Mouse (Mus musculus) cerebellum, adult 2 months (tissue): ENCODE data around the gene Dnajb4. TPM values are rescaled to one million over a fixed set of nuclear protein-coding genes. Genes with fewer than 3 reads are reported as not detected.

ENCODE experiments used
- DNase-seq, 2 experiments: peaks; one replicate each; pipeline ENCODE4 v3.0.0; 2021
- H3K27ac ChIP-seq: fragments of 200-500 bp; 2 replicates; pipeline ENCODE4 v1.5.1; 2012; ENCODE audit warnings: low read length, control low read depth, inconsistent platforms; ENCODE audit not compliant: insufficient read depth
- H3K27me3 ChIP-seq: fragments of 200-500 bp; 2 replicates; pipeline ENCODE4 v1.6.1; 2012; ENCODE audit warnings: inconsistent platforms, mild to moderate bottlenecking, low read length, moderate library complexity; ENCODE audit not compliant: control insufficient read depth, insufficient read depth
- H3K4me1 ChIP-seq: fragments of 200-500 bp; 2 replicates; pipeline ENCODE4 v1.6.1; 2011; ENCODE audit warnings: low read length; ENCODE audit not compliant: control insufficient read depth, insufficient read depth
- H3K4me3 ChIP-seq: fragments of 200-500 bp; replicated peaks from 2 replicates; pipeline ENCODE3; 2011; ENCODE audit warnings: mild to moderate bottlenecking, low read depth, low read length, control low read depth; ENCODE audit not compliant: insufficient read depth
- CTCF ChIP-seq: fragments of 200-500 bp; IDR thresholded peaks from 2 replicates; pipeline ENCODE4 v1.5.1; 2011; ENCODE audit warnings: low read depth, mild to moderate bottlenecking, control low read depth, low read length, moderate library complexity, borderline replicate concordance; ENCODE audit not compliant: insufficient read depth
- POLR2A ChIP-seq: fragments of 200-500 bp; IDR thresholded peaks from 2 replicates; pipeline ENCODE4 v1.6.1; 2011; ENCODE audit warnings: low read length, control low read depth, borderline replicate concordance; ENCODE audit not compliant: insufficient read depth
- WGBS: fragments of 180-500 bp; shearing (Covaris S2); methylation state at CpG from one replicate; pipeline ENCODE4 v1.1.7; 2018; 5-methylcytosine and 5-hydroxymethylcytosine counted together
- polyA plus RNA-seq: library from polyadenylated mRNA; depleted of rRNA; stranded (reverse); fragments of >200 nt; gene quantifications from 2 replicates; pipeline ENCODE4 v1.2.3, GENCODE M21; 2012

Gene Dnajb4
- polyA plus RNA-seq, 1 experiment: 49.1 TPM

DNA sequence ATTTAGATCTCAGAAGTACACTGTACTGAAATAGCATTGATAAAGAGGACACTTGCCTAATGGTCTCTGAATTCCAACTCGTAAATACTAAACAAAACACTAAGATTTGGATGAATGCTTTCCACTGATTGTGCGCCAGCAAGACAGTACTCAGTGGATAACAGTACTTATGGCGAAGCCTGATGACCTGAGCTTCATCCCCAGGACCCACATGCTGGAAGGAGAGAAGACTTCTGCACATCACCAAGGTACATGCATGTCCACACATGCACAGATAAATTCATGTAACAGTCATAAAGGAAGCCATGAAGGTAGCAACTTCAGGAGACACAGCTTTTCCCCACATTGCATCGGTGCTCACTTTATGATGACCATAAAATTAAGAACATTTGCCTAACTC, 31.3 kb downstream of the Dnajb4 start:
- Histone ChIP-seq H3K27me3 (no peaks in the 10 kb centered on the region), H3K4me3 (no peak overlapping the region), H3K27ac (no peak overlapping the region), H3K4me1 (no peaks in the 10 kb centered on the region)
- TF ChIP-seq POLR2A (no peak), CTCF (no peak)
- DNase-seq: no peak
- WGBS: 88% methylated on average over 4 of the region's 4 CpGs

DNA sequence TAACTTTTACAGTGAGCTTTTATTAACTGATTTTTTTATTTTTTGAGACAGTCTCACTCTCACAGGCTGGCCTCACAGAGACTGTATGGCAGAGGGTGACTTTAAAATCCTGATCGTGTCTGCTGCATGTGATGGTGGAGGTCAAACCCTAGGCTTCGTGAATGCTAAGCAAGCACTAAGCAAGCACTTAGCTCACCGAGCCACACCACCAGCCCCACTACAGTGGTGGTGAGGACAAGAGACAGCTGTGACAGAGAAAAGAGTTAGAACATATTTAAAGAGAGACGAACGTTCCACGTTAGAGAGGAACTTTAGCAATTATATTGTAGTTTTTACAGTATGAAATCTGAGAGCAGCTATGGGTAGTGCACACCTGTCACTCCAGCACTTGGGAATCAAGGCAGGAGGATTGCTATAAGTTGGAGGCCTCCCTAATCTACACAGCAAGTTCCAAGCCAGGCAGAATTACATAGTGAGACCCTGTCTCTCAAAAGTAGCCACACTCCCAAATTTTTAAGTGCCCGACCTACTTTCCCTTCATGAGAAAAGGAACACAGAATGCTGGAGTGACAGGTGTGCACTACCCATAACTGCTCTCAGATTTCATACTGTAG, 37.7 kb downstream of the Dnajb4 start:
- H3K27me3 ChIP-seq: no peaks in the 10 kb centered on the region
- H3K4me3 ChIP-seq: no peak overlapping the region
- no peak overlapping the region for H3K27ac ChIP-seq
- no peak for TF ChIP-seq POLR2A
- no peak for TF ChIP-seq CTCF
- H3K4me1 ChIP-seq: no peaks in the 10 kb centered on the region
- WGBS: 85% methylated on average over 7 of the region's 7 CpGs
- no peak for DNase-seq

DNA sequence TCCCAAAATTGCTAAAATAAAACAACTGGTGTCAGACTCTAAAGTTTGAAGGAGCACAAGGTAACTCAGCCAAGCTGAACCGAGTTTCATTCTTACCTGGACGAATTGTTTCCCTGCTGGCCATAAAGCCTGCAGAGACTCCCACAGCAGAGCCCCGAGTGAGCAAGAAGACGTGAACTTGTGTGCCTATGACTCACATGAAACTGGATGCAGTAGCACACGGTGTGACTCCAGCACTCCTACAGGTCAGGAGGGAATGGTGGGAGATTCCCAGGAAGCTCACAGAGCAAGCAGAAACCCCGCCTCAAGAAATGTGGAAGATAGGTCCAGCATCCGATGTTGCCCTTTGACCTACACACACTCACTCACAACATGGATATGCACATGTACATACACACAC, 38.2 kb downstream of the Dnajb4 start:
- WGBS: 69% methylated on average over 7 of the region's 7 CpGs
- no peak overlapping the region for H3K27ac ChIP-seq
- TF ChIP-seq CTCF (no peak), POLR2A (no peak)
- H3K4me1 ChIP-seq: no peaks in the 10 kb centered on the region
- no peak for DNase-seq
- no peaks in the 10 kb centered on the region for H3K27me3 ChIP-seq
- H3K4me3 ChIP-seq: no peak overlapping the region

DNA sequence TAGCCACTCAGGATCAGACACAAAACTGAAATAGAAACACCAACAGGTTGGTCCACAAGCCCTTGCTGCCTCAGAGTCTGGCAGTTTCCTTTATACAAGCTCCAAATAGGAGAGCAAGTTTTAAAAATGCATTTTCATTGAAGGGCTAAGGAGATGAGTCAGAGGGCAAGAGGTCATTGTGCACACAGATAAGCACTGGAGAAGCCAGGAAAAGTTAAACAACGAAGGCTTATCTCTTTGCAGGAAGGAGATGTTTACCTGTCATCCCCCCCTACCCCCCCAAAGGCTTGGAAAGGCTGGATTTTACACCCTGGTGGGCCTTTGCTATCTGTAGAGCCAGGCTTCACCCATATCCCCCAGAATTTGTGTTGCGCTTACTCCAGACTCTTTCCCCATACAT, 38.9 kb downstream of the Dnajb4 start:
- Histone ChIP-seq H3K27me3 (no peaks in the 10 kb centered on the region), H3K27ac (no peak overlapping the region), H3K4me1 (no peaks in the 10 kb centered on the region), H3K4me3 (no peak overlapping the region)
- 86% methylated on average over 2 of the region's 2 CpGs for WGBS
- TF ChIP-seq CTCF (no peak), POLR2A (no peak)
- DNase-seq: no peak

DNA sequence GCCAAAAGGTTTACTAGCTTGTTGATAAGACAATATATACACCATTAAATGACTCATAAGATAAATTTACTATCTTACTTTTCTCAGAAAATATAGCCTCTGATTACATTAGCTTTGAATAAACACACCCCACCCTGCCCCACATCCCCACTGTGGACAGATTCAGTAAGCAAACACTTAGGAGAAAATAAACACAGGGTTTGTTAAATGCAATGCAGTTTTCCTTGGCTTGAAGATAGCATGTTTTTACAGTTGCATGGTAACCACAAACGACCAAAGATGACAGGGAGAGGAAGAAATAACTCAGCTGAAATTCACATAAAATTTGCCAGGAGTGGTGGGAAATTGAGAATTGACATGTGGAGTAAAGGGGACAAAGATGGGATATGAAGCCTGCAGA, 39.7 kb downstream of the Dnajb4 start:
- H3K4me1 ChIP-seq: no peaks in the 10 kb centered on the region
- no peaks in the 10 kb centered on the region for H3K27me3 ChIP-seq
- WGBS: 26% methylated on average over 1 of the region's 1 CpGs
- H3K27ac ChIP-seq: no peak overlapping the region
- TF ChIP-seq POLR2A (no peak), CTCF (no peak)
- H3K4me3 ChIP-seq: no peak overlapping the region
- no peak for DNase-seq

DNA sequence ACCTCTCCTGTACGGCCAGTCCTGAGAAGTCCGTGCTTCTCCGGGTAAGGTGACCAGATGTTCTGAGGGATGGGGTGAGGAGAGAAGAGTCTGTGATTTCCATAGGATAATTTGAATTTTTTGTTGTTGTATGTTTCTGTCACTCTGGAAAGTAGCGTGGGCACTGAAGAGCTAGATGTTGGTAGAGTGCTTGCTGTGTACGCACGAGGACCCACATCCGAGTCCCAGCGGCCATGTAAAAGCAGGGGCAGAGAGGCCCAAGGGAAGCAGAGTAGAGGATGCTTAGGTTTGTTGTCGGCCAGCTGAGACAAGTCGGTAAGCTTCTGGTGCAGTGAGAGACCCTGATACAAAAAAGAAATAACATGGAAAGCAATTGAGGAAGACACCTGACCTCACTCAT, 42.1 kb downstream of the Dnajb4 start:
- TF ChIP-seq CTCF: no peak
- TF ChIP-seq POLR2A: no peak
- no peak overlapping the region for H3K4me3 ChIP-seq
- H3K27ac ChIP-seq: no peak overlapping the region
- no peaks in the 10 kb centered on the region for H3K27me3 ChIP-seq
- DNase-seq: peak in 1 of 2 experiments; percentile 5
- H3K4me1 ChIP-seq: no peaks in the 10 kb centered on the region
- WGBS: 95% methylated on average over 10 of the region's 10 CpGs

DNA sequence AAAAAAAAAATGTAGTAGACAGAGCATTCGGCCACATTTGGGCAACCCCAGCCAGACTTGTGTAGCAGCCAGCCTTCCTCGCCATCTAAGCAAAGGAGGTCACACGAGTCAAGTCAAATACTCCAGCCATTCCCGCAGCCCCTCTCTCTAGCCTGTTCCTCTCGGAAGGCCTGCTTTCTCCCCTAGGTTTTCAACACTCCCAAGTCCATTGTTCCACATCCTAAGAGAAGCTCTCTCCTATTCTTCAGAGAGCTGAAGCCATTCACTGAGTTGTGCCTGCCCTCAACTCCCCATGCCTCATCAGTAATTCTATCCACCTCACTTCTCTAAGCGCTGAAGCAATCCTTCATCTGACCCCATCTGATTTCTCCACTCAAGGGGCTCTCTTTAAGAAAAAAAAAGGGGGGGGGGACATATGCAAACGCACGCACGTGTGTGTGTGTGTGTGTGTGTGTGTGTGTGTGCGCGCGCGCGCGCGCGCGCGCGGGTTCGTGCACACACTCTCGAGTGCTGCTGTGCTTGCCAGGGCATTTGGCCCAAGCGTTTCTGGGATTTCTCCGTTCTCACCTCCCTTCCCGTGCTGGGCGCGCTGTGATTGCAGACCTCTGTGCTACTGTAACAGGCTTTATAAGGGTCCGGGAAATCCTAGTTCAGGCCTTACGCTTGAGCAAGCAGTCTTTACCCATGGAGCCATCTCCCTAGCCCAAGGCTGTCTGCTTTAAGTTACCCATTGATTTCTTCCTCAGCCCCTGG, 43.2 kb downstream of the Dnajb4 start:
- Histone ChIP-seq H3K27ac (no peak overlapping the region), H3K27me3 (no peaks in the 10 kb centered on the region), H3K4me3 (peak overlapping the region; percentile 46), H3K4me1 (no peaks in the 10 kb centered on the region)
- 18% methylated on average over 29 of the region's 29 CpGs for WGBS
- peak; percentile 23 to 38 for DNase-seq
- TF ChIP-seq POLR2A: no peak
- TF ChIP-seq CTCF: no peak

DNA sequence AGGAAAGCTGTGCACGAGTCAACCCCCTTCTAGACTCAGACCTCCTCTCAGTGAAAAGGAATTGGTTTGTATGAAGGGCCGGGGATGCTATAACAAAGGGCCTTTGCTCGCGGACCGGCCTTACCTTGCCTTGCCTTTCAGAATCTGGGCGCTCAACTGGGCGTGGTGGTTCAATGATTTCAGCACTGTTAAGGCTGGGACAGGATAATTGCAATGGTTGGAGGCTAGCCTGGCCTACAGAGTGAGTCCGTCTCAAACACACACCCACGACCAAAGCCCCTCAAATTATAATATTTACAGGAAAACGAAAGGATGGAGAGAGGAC, 44.0 kb downstream of the Dnajb4 start, which contains the start of gene Gipc2:
Gene Gipc2 (minus strand): TSS at position 132 of the 325 bp plus-strand sequence.
- Histone ChIP-seq H3K27me3 (no peaks in the 10 kb centered on the region), H3K27ac (0 out of 2 replicates have a peak within 1 kb of the TSS, but pooled peaks have one; percentile 6), H3K4me3 (peak within 1 kb of the TSS; percentile 72), H3K4me1 (no peaks in the 10 kb centered on the region)
- 18% methylated on average over 10 of the region's 10 CpGs for WGBS
- TF ChIP-seq POLR2A (no peak), CTCF (no peak)
- no peak for DNase-seq
